Mouse (Mus musculus): Measurements from ENCODE around the gene Mrpl27. TPM values are rescaled to one million over a fixed set of nuclear protein-coding genes. Genes with fewer than 3 reads are reported as not detected.
A peak's percentile ranks its signal among the peaks of the same experiment; 100 is the strongest.

The Mrpl27 gene
- total and polyA plus RNA-seq, 3 experiments: 95.2 to 139 (median 104) TPM

DNA sequence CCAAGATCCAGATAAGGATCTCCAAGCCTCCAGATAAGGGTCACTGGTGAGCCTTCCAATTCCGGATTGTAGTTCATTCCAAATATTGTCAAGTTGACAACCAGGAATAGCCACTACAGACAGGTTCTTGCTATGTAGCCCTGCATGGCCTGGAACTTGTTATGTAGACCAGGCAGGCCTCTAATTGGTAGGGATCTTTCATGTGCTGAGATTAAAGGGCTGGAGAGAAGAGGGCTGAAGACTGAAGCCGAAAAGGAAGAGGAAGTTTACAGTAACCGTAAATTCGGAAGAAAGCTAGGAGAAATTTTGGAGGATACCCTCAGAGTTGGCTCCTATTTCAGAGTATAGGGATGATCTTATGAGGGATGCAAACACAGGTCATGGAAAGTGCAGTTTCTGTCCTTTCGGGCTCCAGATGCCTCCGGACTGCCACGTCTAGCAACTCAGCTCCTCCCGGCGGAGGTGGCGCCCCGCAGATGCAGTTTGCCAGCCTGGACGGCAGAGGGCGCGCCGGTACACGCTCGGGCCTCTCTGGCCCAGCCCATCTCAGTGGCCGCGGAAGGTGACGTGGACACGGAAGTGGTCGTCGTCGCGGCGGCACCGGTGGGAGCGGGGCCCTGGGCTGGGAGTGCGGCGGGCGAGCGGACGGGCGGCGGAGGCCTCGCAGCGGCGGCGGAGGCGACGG lies 24.2 kb upstream of the Mrpl27 start, which contains the start of gene Lrrc59 (continued):
- TF ChIP-seq UBTF (IDR thresholded peaks at IDR 0.05; ENCODE audit: low read depth, low read length): no peak; the same call in 1 of the 2 replicates
- peak; percentile 58 for TF ChIP-seq NRF1 (IDR thresholded peaks at IDR 0.05; ENCODE audit: low read depth, low read length)
- TF ChIP-seq ZNF384 (IDR thresholded peaks at IDR 0.05; ENCODE audit: low read depth, low read length): no peak; the same call in 1 of the 2 replicates
- no peak; the same call in 1 of the 2 replicates for TF ChIP-seq MAX (IDR thresholded peaks at IDR 0.05; ENCODE audit: low read length)
- peak; percentile 91 for TF ChIP-seq POLR2A (IDR thresholded peaks at IDR 0.05; ENCODE audit: low read depth, low read length)
- TF ChIP-seq SIN3A (IDR thresholded peaks at IDR 0.05; ENCODE audit: low read length): peak; percentile 98
- peak; percentile 95 for TF ChIP-seq ZMIZ1 (IDR thresholded peaks at IDR 0.05; ENCODE audit: low read depth, low read length)
- TF ChIP-seq EP300 (IDR thresholded peaks at IDR 0.05; ENCODE audit: low read length): no peak
- no peak; the same call in 1 of the 2 replicates for TF ChIP-seq MYC (IDR thresholded peaks at IDR 0.05; ENCODE audit: low read depth, low read length)
- TF ChIP-seq CHD1 (IDR thresholded peaks at IDR 0.05; ENCODE audit: low read depth, low read length): no peak
- TF ChIP-seq E2F4 (IDR thresholded peaks at IDR 0.05; ENCODE audit: insufficient replicate concordance, low read depth, low read length): no peak
- TF ChIP-seq GABPA (IDR thresholded peaks at IDR 0.05; ENCODE audit: insufficient replicate concordance, low read depth, low read length): peak; percentile 95
- TF ChIP-seq ZC3H11A (IDR thresholded peaks at IDR 0.05; ENCODE audit: low read depth, low read length): no peak
- no peak; the same call in 1 of the 2 replicates for TF ChIP-seq USF1 (IDR thresholded peaks at IDR 0.05; ENCODE audit: low read depth, low read length)
- peak; percentile 93; the same call in 1 of the 2 replicates for TF ChIP-seq KAT2A (IDR thresholded peaks at IDR 0.05; ENCODE audit: insufficient replicate concordance, low read length)

DNA sequence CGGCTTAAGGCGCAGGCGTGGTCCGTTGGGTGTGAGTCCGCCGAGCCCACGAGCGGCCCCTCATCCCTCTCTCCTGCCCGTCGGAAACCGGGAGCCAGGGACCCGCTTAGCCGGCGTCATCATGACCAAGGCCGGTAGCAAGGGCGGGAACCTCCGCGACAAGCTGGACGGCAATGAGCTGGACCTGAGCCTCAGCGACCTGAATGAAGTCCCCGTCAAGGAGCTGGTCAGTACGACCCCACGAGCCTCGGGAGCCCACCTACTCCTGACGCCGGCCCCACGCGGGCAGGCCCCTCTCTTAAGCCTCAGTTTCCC lies 23.7 kb upstream of the Mrpl27 start:
- H3K9me3 ChIP-seq (replicated peaks; ENCODE audit: low read length): no peaks in the 10 kb centered on the region
- dilution Hi-C loops (cut with MboI; ENCODE audit: extremely low pct_ligation_motif_present, extremely low pct_unique_long_range_greater_than_20kb, low sequenced_read_pairs): no loop called here

More for the DNA sequence above, 23.7 kb upstream of the Mrpl27 start:
- Histone ChIP-seq H3K4me2 (ENCODE audit: insufficient read depth, low read depth, poor library complexity, severe bottlenecking) (peak overlapping the region; percentile 89), H3K79me2 (replicated peaks; ENCODE audit: control insufficient read depth, extremely low read depth, insufficient read depth, poor library complexity, severe bottlenecking) (peaks cover 47% of the 10 kb centered on the region), H3K4me3 (replicated peaks in 1 of 3; ENCODE audit: low read depth in 2 of 3, low read length in 2 of 3, poor library complexity in 1 of 3) (peak overlapping the region; percentile 65 to 93 (median 89)), H3K9ac (ENCODE audit: insufficient read depth, low read depth) (peak overlapping the region; percentile 92), H3K36me3 (replicated peaks in 1 of 2; ENCODE audit: control insufficient read depth in 1 of 2, insufficient read depth in 1 of 2, low read length in 1 of 2) (peaks cover 27 to 39% of the 10 kb centered on the region in 2 experiments), H3K27ac (ENCODE audit: insufficient read depth, low read depth) (peak overlapping the region; percentile 53), H3K4me1 (ENCODE audit: control insufficient read depth in 1 of 2, insufficient read depth in 2 of 2) (peaks cover 2 to 29% of the 10 kb centered on the region in 2 experiments; a peak in 2 of 4 replicates), H3K27me3 (replicated peaks) (no peaks in the 10 kb centered on the region)
- no peak for DNase-seq (ENCODE audit: extremely low read depth)
- TF ChIP-seq MEF2A (IDR thresholded peaks at IDR 0.05; ENCODE audit: borderline replicate concordance, low read depth, low read length) (no peak), RAD21 (IDR thresholded peaks at IDR 0.05; ENCODE audit: low read depth, low read length) (no peak), UBTF (IDR thresholded peaks at IDR 0.05; ENCODE audit: low read depth, low read length) (no peak; the same call in 1 of the 2 replicates), SIN3A (IDR thresholded peaks at IDR 0.05; ENCODE audit: low read length) (peak; percentile 28), IRF4 (IDR thresholded peaks at IDR 0.05; ENCODE audit: low read depth, low read length) (no peak), POLR2A (IDR thresholded peaks at IDR 0.05; ENCODE audit: low read depth, low read length) (no peak), KAT2A (IDR thresholded peaks at IDR 0.05; ENCODE audit: insufficient replicate concordance, low read length) (no peak), CTCF (conservative IDR thresholded peaks at IDR 0.05 in 1 of 2, IDR thresholded peaks at IDR 0.05 in 1 of 2; ENCODE audit: low read depth in 2 of 2, low read length in 2 of 2) (no peak)
- in situ Hi-C loops (cut with MboI; ENCODE audit: low pct_ligation_motif_present, low pct_unique_long_range_greater_than_20kb, low sequenced_read_pairs): no loop called here
